Mouse (Mus musculus): ENCODE measurements around the gene Hhip. TPM values are rescaled to one million over a fixed set of nuclear protein-coding genes. Genes with fewer than 3 reads are reported as not detected.

Hhip gene
- polyA plus RNA-seq, 1 experiment = 2.8 TPM

GRCm38 (mm10) chr8:79984946-79985345 lies 72.9 kb downstream of the Hhip start:
- Histone ChIP-seq H3K79me3 (ENCODE audit: low read depth) (no peaks in the 10 kb centered on the region), H3K79me2 (ENCODE audit: control insufficient read depth, insufficient read depth) (no peaks in the 10 kb centered on the region), H3ac (ENCODE audit: control insufficient read depth, insufficient read length, low read depth) (no peak overlapping the region), H3K27me3 (ENCODE audit: control insufficient read depth, insufficient read depth, insufficient read length) (no peaks in the 10 kb centered on the region), H3K4me3 (ENCODE audit: insufficient read depth, poor library complexity, severe bottlenecking) (no peak overlapping the region), H3K36me3 (ENCODE audit: control insufficient read depth, insufficient read depth) (peaks cover 5% of the 10 kb centered on the region)
- TF ChIP-seq USF1 (IDR thresholded peaks at IDR 0.05; ENCODE audit: low read depth) = no peak
- TF ChIP-seq CTCF (IDR thresholded peaks at IDR 0.05; ENCODE audit: control insufficient read depth, insufficient read depth, insufficient read length) = no peak
- TF ChIP-seq MYOD1 (IDR thresholded peaks at IDR 0.05; ENCODE audit: control insufficient read depth, insufficient read length, low read depth) = no peak
- no peak for TF ChIP-seq FOSL1 (IDR thresholded peaks at IDR 0.05; ENCODE audit: insufficient read depth, low read length, poor library complexity, severe bottlenecking)
- TF ChIP-seq MYOG (IDR thresholded peaks at IDR 0.05; ENCODE audit: control insufficient read depth, extremely low read depth, insufficient read length) = no peak
- TF ChIP-seq CEBPB (IDR thresholded peaks at IDR 0.05; ENCODE audit: low read depth) = no peak
- TF ChIP-seq MAX (IDR thresholded peaks at IDR 0.05) = no peak

GRCm38 (mm10) chr8:79982144-79982543 lies 75.7 kb downstream of the Hhip start:
- H3K79me2 ChIP-seq (ENCODE audit: control insufficient read depth, insufficient read depth) = no peaks in the 10 kb centered on the region
- H3K36me3 ChIP-seq (ENCODE audit: control insufficient read depth, insufficient read depth) = peaks cover 3% of the 10 kb centered on the region
- H3ac ChIP-seq (ENCODE audit: control insufficient read depth, insufficient read length, low read depth) = no peak overlapping the region
- no peaks in the 10 kb centered on the region for H3K27me3 ChIP-seq (ENCODE audit: control insufficient read depth, insufficient read depth, insufficient read length)
- H3K79me3 ChIP-seq (ENCODE audit: low read depth) = no peaks in the 10 kb centered on the region
- TF ChIP-seq CTCF (IDR thresholded peaks at IDR 0.05; ENCODE audit: control insufficient read depth, insufficient read depth, insufficient read length) (no peak), USF1 (IDR thresholded peaks at IDR 0.05; ENCODE audit: low read depth) (no peak), CEBPB (IDR thresholded peaks at IDR 0.05; ENCODE audit: low read depth) (no peak), MAX (IDR thresholded peaks at IDR 0.05) (no peak), MYOD1 (IDR thresholded peaks at IDR 0.05; ENCODE audit: control insufficient read depth, insufficient read length, low read depth) (no peak)
- no peak overlapping the region for H3K4me3 ChIP-seq (ENCODE audit: insufficient read depth, poor library complexity, severe bottlenecking)

GRCm38 (mm10) chr8:79966159-79966558 lies 91.6 kb downstream of the Hhip start:
- no peaks in the 10 kb centered on the region for H3K27me3 ChIP-seq (ENCODE audit: control insufficient read depth, insufficient read depth, insufficient read length)
- no peaks in the 10 kb centered on the region for H3K79me3 ChIP-seq (ENCODE audit: low read depth)
- H3K4me3 ChIP-seq (ENCODE audit: insufficient read depth, poor library complexity, severe bottlenecking) = no peak overlapping the region
- H3K79me2 ChIP-seq (ENCODE audit: control insufficient read depth, insufficient read depth) = no peaks in the 10 kb centered on the region
- H3K36me3 ChIP-seq (ENCODE audit: control insufficient read depth, insufficient read depth) = no peaks in the 10 kb centered on the region
- H3ac ChIP-seq (ENCODE audit: control insufficient read depth, insufficient read length, low read depth) = no peak overlapping the region
- no peak for TF ChIP-seq MAX (IDR thresholded peaks at IDR 0.05)
- TF ChIP-seq MYOG (IDR thresholded peaks at IDR 0.05; ENCODE audit: control insufficient read depth, extremely low read depth, insufficient read length) = no peak
- no peak for TF ChIP-seq CTCF (IDR thresholded peaks at IDR 0.05; ENCODE audit: control insufficient read depth, insufficient read depth, insufficient read length)
- no peak for TF ChIP-seq USF1 (IDR thresholded peaks at IDR 0.05; ENCODE audit: low read depth)
- TF ChIP-seq FOSL1 (IDR thresholded peaks at IDR 0.05; ENCODE audit: insufficient read depth, low read length, poor library complexity, severe bottlenecking) = no peak
- no peak for TF ChIP-seq CEBPB (IDR thresholded peaks at IDR 0.05; ENCODE audit: low read depth)
- no peak for TF ChIP-seq MYOD1 (IDR thresholded peaks at IDR 0.05; ENCODE audit: control insufficient read depth, insufficient read length, low read depth)

- no peaks in the 10 kb centered on the region for H3K79me3 ChIP-seq (ENCODE audit: low read depth)
- H3K79me2 ChIP-seq (ENCODE audit: control insufficient read depth, insufficient read depth) = no peaks in the 10 kb centered on the region
- H3ac ChIP-seq (ENCODE audit: control insufficient read depth, insufficient read length, low read depth) = no peak overlapping the region
- no peaks in the 10 kb centered on the region for H3K27me3 ChIP-seq (ENCODE audit: control insufficient read depth, insufficient read depth, insufficient read length)
- no peaks in the 10 kb centered on the region for H3K36me3 ChIP-seq (ENCODE audit: control insufficient read depth, insufficient read depth)
- no peak overlapping the region for H3K4me3 ChIP-seq (ENCODE audit: insufficient read depth, poor library complexity, severe bottlenecking)
- TF ChIP-seq MYOD1 (IDR thresholded peaks at IDR 0.05; ENCODE audit: control insufficient read depth, insufficient read length, low read depth) (no peak), CEBPB (IDR thresholded peaks at IDR 0.05; ENCODE audit: low read depth) (no peak), MAX (IDR thresholded peaks at IDR 0.05) (no peak), CTCF (IDR thresholded peaks at IDR 0.05; ENCODE audit: control insufficient read depth, insufficient read depth, insufficient read length) (no peak), USF1 (IDR thresholded peaks at IDR 0.05; ENCODE audit: low read depth) (no peak), MYOG (IDR thresholded peaks at IDR 0.05; ENCODE audit: control insufficient read depth, extremely low read depth, insufficient read length) (no peak), FOSL1 (IDR thresholded peaks at IDR 0.05; ENCODE audit: insufficient read depth, low read length, poor library complexity, severe bottlenecking) (no peak)
Measured at GRCm38 (mm10) chr8:79952857-79953256, 104.9 kb downstream of the Hhip start.

GRCm38 (mm10) chr8:79950376-79950775 lies 107.4 kb downstream of the Hhip start:
- no peak overlapping the region for H3ac ChIP-seq (ENCODE audit: control insufficient read depth, insufficient read length, low read depth)
- no peaks in the 10 kb centered on the region for H3K27me3 ChIP-seq (ENCODE audit: control insufficient read depth, insufficient read depth, insufficient read length)
- no peak overlapping the region for H3K4me3 ChIP-seq (ENCODE audit: insufficient read depth, poor library complexity, severe bottlenecking)
- H3K79me3 ChIP-seq (ENCODE audit: low read depth) = no peaks in the 10 kb centered on the region
- no peaks in the 10 kb centered on the region for H3K79me2 ChIP-seq (ENCODE audit: control insufficient read depth, insufficient read depth)
- TF ChIP-seq MYOD1 (IDR thresholded peaks at IDR 0.05; ENCODE audit: control insufficient read depth, insufficient read length, low read depth) (no peak), FOSL1 (IDR thresholded peaks at IDR 0.05; ENCODE audit: insufficient read depth, low read length, poor library complexity, severe bottlenecking) (no peak), CEBPB (IDR thresholded peaks at IDR 0.05; ENCODE audit: low read depth) (no peak), USF1 (IDR thresholded peaks at IDR 0.05; ENCODE audit: low read depth) (no peak), CTCF (IDR thresholded peaks at IDR 0.05; ENCODE audit: control insufficient read depth, insufficient read depth, insufficient read length) (no peak), MYOG (IDR thresholded peaks at IDR 0.05; ENCODE audit: control insufficient read depth, extremely low read depth, insufficient read length) (no peak)
- H3K36me3 ChIP-seq (ENCODE audit: control insufficient read depth, insufficient read depth) = no peaks in the 10 kb centered on the region

- no peaks in the 10 kb centered on the region for H3K36me3 ChIP-seq (ENCODE audit: control insufficient read depth, insufficient read depth)
- H3K4me3 ChIP-seq (ENCODE audit: insufficient read depth, poor library complexity, severe bottlenecking) = no peak overlapping the region
- H3K79me2 ChIP-seq (ENCODE audit: control insufficient read depth, insufficient read depth) = no peaks in the 10 kb centered on the region
- no peaks in the 10 kb centered on the region for H3K79me3 ChIP-seq (ENCODE audit: low read depth)
- peaks cover 4% of the 10 kb centered on the region for H3K27me3 ChIP-seq (ENCODE audit: control insufficient read depth, insufficient read depth, insufficient read length)
- TF ChIP-seq MYOG (IDR thresholded peaks at IDR 0.05; ENCODE audit: control insufficient read depth, extremely low read depth, insufficient read length) = no peak
- TF ChIP-seq FOSL1 (IDR thresholded peaks at IDR 0.05; ENCODE audit: insufficient read depth, low read length, poor library complexity, severe bottlenecking) = no peak
- TF ChIP-seq MAX (IDR thresholded peaks at IDR 0.05) = no peak
- TF ChIP-seq USF1 (IDR thresholded peaks at IDR 0.05; ENCODE audit: low read depth) = no peak
- no peak for TF ChIP-seq CTCF (IDR thresholded peaks at IDR 0.05; ENCODE audit: control insufficient read depth, insufficient read depth, insufficient read length)
- no peak overlapping the region for H3ac ChIP-seq (ENCODE audit: control insufficient read depth, insufficient read length, low read depth)
Measured at GRCm38 (mm10) chr8:79945501-79946076, 112.2 kb downstream of the Hhip start.

Data from C2C12 (cell line).